Mouse (Mus musculus) cerebellum, adult 2 months (tissue): ENCODE data around the gene Gabrr2. TPM values are rescaled to one million over a fixed set of nuclear protein-coding genes. Genes with fewer than 3 reads are reported as not detected.
"Not testable (repeated sequence)": the region's sequence is repeated elsewhere in the genome, so short reads cannot be mapped to it uniquely, and the experiment has no call there.

Experiments
- DNase-seq, 2 experiments: peaks; one replicate each; pipeline ENCODE4 v3.0.0; 2021
- H3K27ac ChIP-seq: fragments of 200-500 bp; 2 replicates; pipeline ENCODE4 v1.5.1; 2012; ENCODE audit warnings: low read length, control low read depth, inconsistent platforms; ENCODE audit not compliant: insufficient read depth
- H3K27me3 ChIP-seq: fragments of 200-500 bp; 2 replicates; pipeline ENCODE4 v1.6.1; 2012; ENCODE audit warnings: inconsistent platforms, mild to moderate bottlenecking, low read length, moderate library complexity; ENCODE audit not compliant: control insufficient read depth, insufficient read depth
- H3K4me1 ChIP-seq: fragments of 200-500 bp; 2 replicates; pipeline ENCODE4 v1.6.1; 2011; ENCODE audit warnings: low read length; ENCODE audit not compliant: control insufficient read depth, insufficient read depth
- H3K4me3 ChIP-seq: fragments of 200-500 bp; replicated peaks from 2 replicates; pipeline ENCODE3; 2011; ENCODE audit warnings: mild to moderate bottlenecking, low read depth, low read length, control low read depth; ENCODE audit not compliant: insufficient read depth
- CTCF ChIP-seq: fragments of 200-500 bp; IDR thresholded peaks from 2 replicates; pipeline ENCODE4 v1.5.1; 2011; ENCODE audit warnings: low read depth, mild to moderate bottlenecking, control low read depth, low read length, moderate library complexity, borderline replicate concordance; ENCODE audit not compliant: insufficient read depth
- POLR2A ChIP-seq: fragments of 200-500 bp; IDR thresholded peaks from 2 replicates; pipeline ENCODE4 v1.6.1; 2011; ENCODE audit warnings: low read length, control low read depth, borderline replicate concordance; ENCODE audit not compliant: insufficient read depth
- WGBS: fragments of 180-500 bp; shearing (Covaris S2); methylation state at CpG from one replicate; pipeline ENCODE4 v1.1.7; 2018; 5-methylcytosine and 5-hydroxymethylcytosine counted together
- polyA plus RNA-seq: library from polyadenylated mRNA; depleted of rRNA; stranded (reverse); fragments of >200 nt; gene quantifications from 2 replicates; pipeline ENCODE4 v1.2.3, GENCODE M21; 2012

The Gabrr2 gene
- polyA plus RNA-seq, 1 experiment, result 2.0 TPM

DNA sequence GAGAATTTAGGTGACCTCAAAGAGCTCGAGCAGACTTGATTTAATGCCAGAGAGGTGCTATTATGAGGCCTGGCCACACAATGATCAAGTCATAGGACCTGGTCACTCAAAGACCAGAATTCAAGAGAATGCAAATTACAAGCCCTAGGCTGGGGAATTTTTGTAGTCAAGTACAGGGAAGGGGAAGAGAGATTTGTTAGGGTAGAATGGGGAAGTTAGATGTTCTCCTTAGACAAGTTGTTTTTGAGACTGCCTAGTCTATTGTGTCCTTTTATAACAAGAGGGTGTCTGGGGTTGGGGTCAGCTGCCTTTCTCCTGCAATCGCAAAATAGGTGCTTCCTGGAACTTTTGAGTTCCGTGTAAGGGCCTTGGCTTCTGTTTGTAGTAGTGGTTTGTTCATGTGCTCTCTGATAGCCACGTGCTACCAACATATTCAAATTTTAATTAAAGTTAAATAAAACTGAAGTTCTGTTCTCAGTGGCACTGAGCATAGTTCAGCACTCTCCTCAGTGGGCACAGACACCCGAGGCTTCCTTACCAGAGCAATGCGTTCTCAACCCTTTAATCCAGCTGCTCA, 36.4 kb downstream of the Gabrr2 start:
- Histone ChIP-seq H3K4me3 (no peak overlapping the region), H3K4me1 (no peaks in the 10 kb centered on the region), H3K27ac (no peak overlapping the region), H3K27me3 (no peaks in the 10 kb centered on the region)
- DNase-seq, result no peak
- 84% methylated on average over 6 of the region's 6 CpGs for WGBS
- TF ChIP-seq POLR2A (no peak), CTCF (no peak)

DNA sequence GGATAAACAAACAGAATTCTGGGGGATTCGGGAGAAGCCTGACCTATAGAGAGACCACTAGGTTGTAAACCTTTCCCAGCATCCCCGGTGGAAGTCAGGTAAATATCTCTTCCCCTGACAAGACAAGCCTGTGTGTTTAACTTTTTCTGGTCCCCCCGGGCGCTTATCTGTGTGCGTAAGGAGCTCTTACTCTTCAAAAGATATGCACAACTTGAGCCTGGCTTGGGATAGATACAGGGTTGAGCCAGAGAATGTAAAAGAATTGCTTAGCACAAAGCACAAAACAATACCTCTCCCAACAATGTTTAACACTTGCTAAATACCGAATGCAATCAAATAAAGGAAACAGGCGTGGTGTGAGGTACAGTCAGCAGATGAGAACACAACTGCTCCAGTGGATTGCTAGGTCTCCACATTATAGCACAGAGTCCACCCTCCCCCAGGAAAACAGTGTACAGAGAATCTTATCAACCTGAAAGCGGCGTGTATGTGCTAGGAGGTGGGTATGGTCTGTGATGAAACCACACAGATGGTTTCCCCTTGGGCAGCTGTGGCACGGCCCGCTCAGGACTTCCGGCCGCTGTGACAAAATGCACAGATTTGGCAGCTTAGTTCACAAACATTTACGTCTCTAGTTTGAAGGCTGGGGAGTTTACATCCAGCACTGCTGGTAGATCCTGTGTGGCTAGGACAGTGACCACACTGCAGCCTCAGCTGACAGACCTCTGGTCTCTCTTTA, 47.1 kb downstream of the Gabrr2 start:
- H3K27ac ChIP-seq, result no peak overlapping the region
- 89% methylated on average over 14 of the region's 14 CpGs for WGBS
- no peaks in the 10 kb centered on the region for H3K27me3 ChIP-seq
- no peaks in the 10 kb centered on the region for H3K4me1 ChIP-seq
- H3K4me3 ChIP-seq, result no peak overlapping the region
- TF ChIP-seq POLR2A (no peak), CTCF (no peak)
- DNase-seq, result no peak

DNA sequence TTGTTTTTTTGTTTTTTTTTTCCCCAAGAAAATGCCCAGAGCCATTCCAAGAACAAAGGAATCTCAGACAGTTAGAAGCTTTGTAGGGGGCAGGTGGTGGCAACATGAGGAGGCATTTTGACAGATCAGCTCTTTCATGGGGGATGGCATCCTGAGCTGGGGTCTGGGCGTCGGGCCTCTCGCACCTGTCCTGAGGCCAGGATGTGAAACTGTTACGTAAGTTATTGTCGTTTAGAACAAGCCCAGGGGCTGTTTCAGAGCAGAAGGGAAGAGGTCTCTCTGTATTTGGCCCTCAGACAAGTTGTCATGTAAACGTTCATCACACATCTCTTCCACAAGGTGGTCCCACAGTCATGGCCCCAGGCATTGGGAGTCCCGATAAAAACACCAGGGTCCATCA, 48.0 kb downstream of the Gabrr2 start:
- no peak overlapping the region for H3K4me3 ChIP-seq
- H3K27ac ChIP-seq, result no peak overlapping the region
- 82% methylated on average over 7 of the region's 7 CpGs for WGBS
- TF ChIP-seq CTCF (no peak), POLR2A (no peak)
- no peaks in the 10 kb centered on the region for H3K4me1 ChIP-seq
- DNase-seq, result no peak
- no peaks in the 10 kb centered on the region for H3K27me3 ChIP-seq

DNA sequence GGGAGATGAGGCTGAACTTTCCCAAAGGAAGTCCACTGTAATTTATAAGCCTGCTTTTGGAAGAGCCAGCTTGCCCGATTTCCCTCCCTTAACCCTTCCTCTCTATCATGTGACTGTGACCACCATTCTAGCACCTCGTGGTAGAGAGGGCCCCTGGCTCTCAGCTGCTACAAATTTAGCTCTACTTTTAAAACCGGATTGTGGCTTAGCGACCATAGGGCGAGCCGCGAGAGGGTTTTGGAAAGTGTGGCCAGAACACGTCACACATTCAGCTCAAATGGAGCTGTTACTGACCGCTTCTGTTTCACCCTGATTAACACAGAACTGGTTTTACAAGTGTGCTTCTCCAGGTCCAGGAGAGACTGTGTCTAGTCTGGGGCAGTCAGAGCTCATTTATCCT, 48.6 kb downstream of the Gabrr2 start:
- no peak for DNase-seq
- TF ChIP-seq CTCF, result no peak
- no peak for TF ChIP-seq POLR2A
- Histone ChIP-seq H3K27ac (no peak overlapping the region), H3K27me3 (no peaks in the 10 kb centered on the region), H3K4me3 (no peak overlapping the region), H3K4me1 (no peaks in the 10 kb centered on the region)
- 88% methylated on average over 9 of the region's 9 CpGs for WGBS

DNA sequence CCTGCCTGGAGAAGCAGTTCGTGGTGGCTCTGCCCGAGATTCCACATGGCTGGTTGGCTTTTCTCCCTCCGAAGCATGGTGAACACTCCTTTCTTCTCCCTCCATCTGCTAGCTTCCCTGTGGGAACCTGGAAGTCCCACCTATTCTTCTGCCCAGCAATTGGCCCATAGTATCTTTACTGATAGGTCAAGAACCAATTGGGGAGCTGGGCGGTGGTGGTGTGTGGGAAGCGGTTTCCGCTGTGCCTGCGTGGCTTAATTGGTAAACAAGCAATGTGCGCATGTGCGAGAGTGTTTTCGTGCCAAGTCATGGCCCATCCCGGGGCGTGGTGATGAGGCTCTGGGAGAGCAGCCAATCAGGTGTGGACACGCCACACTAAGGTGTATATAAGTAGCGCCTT, 50.1 kb downstream of the Gabrr2 start:
- H3K4me1 ChIP-seq, H3K4me3 ChIP-seq, H3K27me3 ChIP-seq, H3K27ac ChIP-seq: not testable (repeated sequence)
- DNase-seq, result peak in 1 of 2 experiments; percentile 21
- 71% methylated on average over 13 of the region's 14 CpGs for WGBS

DNA sequence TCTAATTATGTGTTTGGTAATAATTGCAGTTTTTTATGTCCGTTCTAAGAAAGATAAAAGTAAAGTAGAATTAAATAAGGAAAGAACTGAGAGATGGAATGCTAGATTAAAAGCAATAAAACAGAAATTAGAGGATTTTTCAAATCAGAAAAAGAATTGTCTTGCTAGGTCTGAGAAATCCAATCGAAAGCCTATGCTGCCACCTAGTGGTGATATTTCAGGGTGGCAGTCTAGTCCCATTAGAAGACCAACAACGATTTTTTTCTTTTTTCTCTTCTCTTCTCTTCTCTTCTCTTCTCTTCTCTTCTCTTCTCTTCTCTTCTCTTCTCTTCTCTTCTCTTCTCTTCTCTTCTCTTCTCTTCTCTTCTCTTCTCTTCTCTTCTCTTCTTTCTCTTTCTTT, 56.3 kb downstream of the Gabrr2 start:
- peak; percentile 77 to 82 for DNase-seq

DNA sequence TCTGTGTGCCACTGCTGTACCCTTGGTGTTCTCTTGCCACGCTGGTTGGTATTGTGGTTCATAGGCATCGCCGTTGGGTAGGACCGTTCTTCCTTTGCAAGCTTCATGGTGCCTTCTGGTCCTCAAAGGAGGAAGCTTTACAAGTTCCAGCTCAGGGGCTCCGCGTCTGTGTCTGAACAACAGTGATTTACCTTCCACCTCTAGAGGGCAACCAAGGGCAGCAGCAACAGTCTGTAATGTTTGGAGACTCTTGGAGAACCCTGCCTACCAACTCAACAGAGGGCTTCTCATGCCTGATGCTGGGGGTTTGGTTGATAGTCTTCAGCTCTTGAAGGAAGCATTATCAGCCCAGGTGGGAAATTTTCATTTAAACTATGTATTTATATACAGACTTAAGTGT, 61.7 kb downstream of the Gabrr2 start:
- TF ChIP-seq CTCF, result peak; percentile 61; the same call in 1 of the 2 replicates
- no peak for TF ChIP-seq POLR2A
- WGBS, result 69% methylated on average over 6 of the region's 6 CpGs
- Histone ChIP-seq H3K4me1 (0 out of 2 replicates have a peak, but pooled peaks cover 5% of the 10 kb centered on the region), H3K27ac (no peak overlapping the region), H3K4me3 (no peak overlapping the region), H3K27me3 (no peaks in the 10 kb centered on the region)
- DNase-seq, result peak; percentile 67 to 70

More for the DNA sequence above, 56.3 kb downstream of the Gabrr2 start:
- H3K4me3 ChIP-seq, H3K27ac ChIP-seq, H3K27me3 ChIP-seq, H3K4me1 ChIP-seq: not testable (repeated sequence)
- TF ChIP-seq CTCF, result peak; percentile 61; the same call in 1 of the 2 replicates
- WGBS, result 3% methylated on average over 3 of the region's 3 CpGs

DNA sequence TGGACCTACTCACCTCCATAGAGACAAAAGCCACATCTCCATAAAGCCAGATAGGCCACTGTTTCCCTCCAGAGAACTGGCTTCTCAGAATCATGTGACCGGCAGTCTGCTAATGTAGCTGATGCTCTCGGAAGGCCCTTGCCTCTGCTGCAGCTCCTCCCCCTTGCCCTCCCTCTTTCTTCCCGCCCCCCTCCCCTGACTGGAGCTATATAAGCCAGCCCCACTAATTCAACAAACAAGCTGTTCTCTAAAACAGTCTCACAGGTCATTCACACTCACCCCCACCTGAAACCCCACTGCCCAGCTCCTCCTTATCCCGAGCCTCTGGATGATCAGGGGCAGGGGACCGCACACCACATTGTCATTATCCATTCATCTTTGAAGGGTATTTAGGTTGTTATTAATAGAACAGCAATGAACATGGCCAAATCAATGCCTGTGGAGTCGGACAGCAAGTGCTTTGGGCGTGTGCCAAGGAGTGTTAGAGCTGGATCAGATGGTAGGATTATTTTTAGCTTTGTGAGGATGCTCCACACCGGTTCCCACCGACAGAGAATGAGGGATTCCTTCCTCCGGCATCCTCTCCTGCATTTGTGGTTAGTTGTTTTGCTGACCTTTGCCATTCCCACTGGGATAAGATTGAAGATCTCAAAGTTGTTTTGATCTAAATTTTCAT, 62.7 kb downstream of the Gabrr2 start:
- Histone ChIP-seq H3K27me3 (no peaks in the 10 kb centered on the region), H3K4me1 (0 out of 2 replicates have a peak, but pooled peaks cover 5% of the 10 kb centered on the region), H3K4me3 (peak overlapping the region; percentile 5), H3K27ac (peak overlapping the region; percentile 63)
- WGBS, result 7% methylated on average over 10 of the region's 10 CpGs
- TF ChIP-seq POLR2A, result no peak
- TF ChIP-seq CTCF, result no peak
- DNase-seq, result peak; percentile 71 to 81
